Mouse (Mus musculus): ENCODE data around the gene Gm20422. TPM values are rescaled to one million over a fixed set of nuclear protein-coding genes. Genes with fewer than 3 reads are reported as not detected.

Gm20422 gene
- polyA plus RNA-seq, 1 experiment from 2014 or later = not detected

DNA sequence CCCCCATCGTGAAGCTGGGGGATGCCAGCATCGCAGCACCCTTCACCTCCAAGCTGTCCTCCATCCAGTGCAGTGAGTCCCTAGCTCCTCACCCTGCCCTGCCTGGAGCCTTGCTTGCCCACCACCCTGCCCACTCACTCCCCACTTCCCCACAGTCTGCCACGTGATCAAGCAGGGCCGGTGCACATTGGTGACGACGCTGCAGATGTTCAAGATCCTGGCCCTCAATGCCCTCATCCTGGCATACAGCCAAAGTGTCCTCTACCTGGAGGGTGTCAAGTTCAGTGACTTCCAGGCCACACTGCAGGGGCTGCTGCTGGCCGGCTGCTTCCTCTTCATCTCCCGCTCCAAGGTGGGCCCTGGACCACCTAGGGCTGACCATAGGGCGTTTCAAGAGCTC lies 30.8 kb upstream of the Gm20422 start:
- WGBS = 92% methylated on average over 9 of the region's 9 CpGs
- Histone ChIP-seq H3K27me3 (no peaks in the 10 kb centered on the region), H3K27ac (replicated peaks) (no peak overlapping the region), H3K4me1 (peaks cover 13% of the 10 kb centered on the region), H3K9ac (no peak overlapping the region), H3K4me3 (replicated peaks) (no peak overlapping the region), H3K4me2 (replicated peaks) (no peak overlapping the region), H3K9me3 (replicated peaks) (no peaks in the 10 kb centered on the region), H3K36me3 (peaks cover 72% of the 10 kb centered on the region)
- no peak for ATAC-seq (ENCODE audit: insufficient number of reproducible peaks, low FRiP score, low TSS enrichment, low read depth)

DNA sequence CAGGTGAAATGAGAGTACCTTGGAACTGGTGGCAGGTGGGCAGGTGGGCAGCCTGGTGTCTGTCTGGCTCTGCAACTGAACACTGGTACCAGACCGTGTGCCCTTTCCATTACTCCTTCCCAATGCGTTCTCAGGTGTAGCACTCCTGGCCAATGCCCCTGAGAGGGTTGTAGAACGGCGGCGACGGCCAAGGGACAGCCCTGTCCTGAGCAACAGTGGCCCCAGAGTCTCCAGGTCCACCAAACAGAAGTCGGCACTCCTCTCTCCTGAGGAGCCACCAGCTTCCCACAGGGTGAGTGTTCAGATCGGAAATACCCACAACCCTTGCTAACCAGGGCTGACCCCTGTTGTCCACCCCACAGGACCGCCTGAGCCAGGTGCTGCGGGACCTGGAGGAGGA lies 30.4 kb upstream of the Gm20422 start:
- ATAC-seq (ENCODE audit: insufficient number of reproducible peaks, low FRiP score, low TSS enrichment, low read depth) = no peak
- H3K27ac ChIP-seq (replicated peaks) = no peak overlapping the region
- H3K36me3 ChIP-seq = peaks cover 76% of the 10 kb centered on the region
- WGBS = 88% methylated on average over 10 of the region's 10 CpGs
- no peaks in the 10 kb centered on the region for H3K9me3 ChIP-seq (replicated peaks)
- H3K9ac ChIP-seq = no peak overlapping the region
- peaks cover 13% of the 10 kb centered on the region for H3K4me1 ChIP-seq
- no peaks in the 10 kb centered on the region for H3K27me3 ChIP-seq
- no peak overlapping the region for H3K4me3 ChIP-seq (replicated peaks)
- no peak overlapping the region for H3K4me2 ChIP-seq (replicated peaks)

DNA sequence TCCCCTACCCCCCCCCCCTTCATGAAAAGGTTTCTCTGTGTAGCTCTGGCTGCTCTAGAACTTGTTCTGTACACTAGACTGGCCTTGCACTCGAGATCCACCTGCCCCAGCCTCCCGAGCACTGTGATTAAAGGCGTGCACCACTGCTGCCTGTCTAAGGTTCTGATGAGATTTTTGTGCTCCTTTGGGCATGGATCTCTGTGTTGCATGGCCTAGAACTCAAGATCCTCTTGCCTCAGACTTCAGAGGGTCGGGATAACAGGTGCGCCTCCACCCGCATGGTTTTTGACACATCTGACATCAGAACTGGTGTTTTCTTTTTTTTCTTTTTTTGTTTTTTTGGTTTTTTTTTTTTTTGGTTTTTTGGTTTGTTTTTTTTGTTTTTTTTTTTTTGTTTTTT lies 29.9 kb upstream of the Gm20422 start:
- H3K36me3 ChIP-seq = peaks cover 82% of the 10 kb centered on the region
- 86% methylated on average over 6 of the region's 6 CpGs for WGBS
- no peak for ATAC-seq (ENCODE audit: insufficient number of reproducible peaks, low FRiP score, low TSS enrichment, low read depth)

DNA sequence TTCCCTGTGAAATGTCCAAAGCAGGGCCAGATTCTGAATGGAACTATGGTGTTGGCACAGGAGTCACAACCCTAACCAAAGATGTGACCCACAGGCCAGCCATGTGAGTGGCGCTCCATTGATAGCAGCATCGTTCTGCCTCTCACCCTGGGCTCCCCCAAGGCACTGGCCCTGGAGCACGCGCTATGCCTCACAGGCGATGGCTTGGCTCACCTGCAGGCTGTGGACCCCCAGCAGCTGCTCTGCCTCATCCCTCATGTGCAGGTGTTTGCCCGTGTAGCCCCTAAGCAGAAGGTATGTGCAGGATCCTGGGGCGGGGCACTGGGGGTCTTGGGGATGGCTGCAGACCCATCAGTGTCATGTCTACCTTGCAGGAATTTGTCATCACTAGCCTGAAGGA lies 28.7 kb upstream of the Gm20422 start:
- Histone ChIP-seq H3K4me3 (replicated peaks) (no peak overlapping the region), H3K9ac (no peak overlapping the region), H3K27ac (replicated peaks) (no peak overlapping the region), H3K36me3 (peaks cover 94% of the 10 kb centered on the region), H3K4me2 (replicated peaks) (no peak overlapping the region), H3K4me1 (peaks cover 4% of the 10 kb centered on the region), H3K9me3 (replicated peaks) (no peaks in the 10 kb centered on the region), H3K27me3 (no peaks in the 10 kb centered on the region)
- ATAC-seq (ENCODE audit: insufficient number of reproducible peaks, low FRiP score, low TSS enrichment, low read depth) = no peak
- 94% methylated on average over 7 of the region's 7 CpGs for WGBS

More for the DNA sequence above, 29.9 kb upstream of the Gm20422 start:
- Histone ChIP-seq H3K27me3 (no peaks in the 10 kb centered on the region), H3K4me2 (replicated peaks) (no peak overlapping the region), H3K9ac (no peak overlapping the region), H3K27ac (replicated peaks) (no peak overlapping the region), H3K4me3 (replicated peaks) (no peak overlapping the region), H3K4me1 (peaks cover 13% of the 10 kb centered on the region), H3K9me3 (replicated peaks) (no peaks in the 10 kb centered on the region)

DNA sequence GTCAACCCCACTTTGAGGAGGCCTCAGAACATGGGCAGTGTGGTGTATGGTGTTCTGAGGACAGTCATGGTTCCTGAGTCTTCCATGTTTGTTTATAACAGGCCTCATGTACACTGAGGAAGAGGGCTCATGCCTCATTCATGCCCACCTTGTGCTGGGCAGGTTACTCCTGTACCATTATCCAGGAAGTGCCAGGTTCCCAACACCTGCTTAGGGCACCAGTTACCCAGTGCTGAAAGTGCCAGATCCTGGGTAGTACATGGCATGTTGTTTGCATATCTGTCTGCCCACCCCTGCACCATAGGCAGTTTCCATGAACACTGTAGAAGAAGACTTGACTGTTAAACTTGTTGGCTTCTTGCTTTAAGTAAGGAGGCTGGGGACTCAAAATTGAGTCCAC lies 27.5 kb upstream of the Gm20422 start:
- Histone ChIP-seq H3K4me3 (replicated peaks) (no peak overlapping the region), H3K27me3 (no peaks in the 10 kb centered on the region), H3K9ac (no peak overlapping the region), H3K9me3 (replicated peaks) (no peaks in the 10 kb centered on the region), H3K36me3 (peaks cover 96% of the 10 kb centered on the region), H3K27ac (replicated peaks) (no peak overlapping the region), H3K4me2 (replicated peaks) (no peak overlapping the region), H3K4me1 (no peaks in the 10 kb centered on the region)
- no peak for ATAC-seq (ENCODE audit: insufficient number of reproducible peaks, low FRiP score, low TSS enrichment, low read depth)

DNA sequence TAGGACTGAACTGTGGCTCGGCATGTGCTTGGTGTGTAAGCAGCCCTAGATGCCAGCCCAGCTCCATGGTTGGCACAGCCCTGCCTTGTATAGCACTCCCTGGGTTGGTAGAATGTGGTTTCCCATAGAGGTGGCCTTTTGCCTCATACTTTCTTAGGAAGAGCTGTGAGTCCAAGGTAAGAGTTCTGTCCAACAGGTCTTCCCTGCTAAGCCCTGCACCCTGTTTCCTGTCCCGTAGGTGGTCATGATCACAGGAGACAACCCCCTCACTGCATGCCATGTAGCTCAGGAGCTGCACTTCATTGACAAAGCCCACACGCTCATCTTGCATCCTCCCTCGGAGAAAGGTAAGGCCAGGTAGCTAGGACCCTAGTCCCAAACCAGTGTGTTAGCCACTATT lies 27.1 kb upstream of the Gm20422 start:
- H3K36me3 ChIP-seq = peaks cover 96% of the 10 kb centered on the region
- H3K4me1 ChIP-seq = no peaks in the 10 kb centered on the region
- no peaks in the 10 kb centered on the region for H3K27me3 ChIP-seq
- ATAC-seq (ENCODE audit: insufficient number of reproducible peaks, low FRiP score, low TSS enrichment, low read depth) = no peak
- H3K9ac ChIP-seq = no peak overlapping the region
- H3K9me3 ChIP-seq (replicated peaks) = no peaks in the 10 kb centered on the region
- H3K4me3 ChIP-seq (replicated peaks) = no peak overlapping the region
- no peak overlapping the region for H3K27ac ChIP-seq (replicated peaks)
- 94% methylated on average over 4 of the region's 4 CpGs for WGBS
- no peak overlapping the region for H3K4me2 ChIP-seq (replicated peaks)

DNA sequence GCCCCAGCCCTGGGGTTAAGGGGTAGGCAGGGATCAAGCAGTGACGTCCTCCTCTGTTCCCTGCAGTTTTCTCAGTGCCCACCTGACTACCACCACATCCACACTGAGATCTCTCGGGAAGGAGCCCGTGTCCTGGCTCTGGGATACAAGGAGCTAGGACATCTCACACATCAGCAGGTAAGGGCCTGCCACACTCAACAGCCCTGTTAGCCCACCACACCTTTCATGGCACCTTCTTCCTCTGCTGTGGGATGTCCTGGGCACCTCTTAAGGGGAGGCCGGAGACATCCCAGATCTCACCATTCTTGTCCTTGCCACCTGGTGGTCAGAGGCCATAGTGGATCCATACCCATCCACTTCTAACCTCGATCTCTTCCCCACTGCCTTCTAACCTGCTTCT lies 25.3 kb upstream of the Gm20422 start:
- 91% methylated on average over 5 of the region's 5 CpGs for WGBS
- H3K27me3 ChIP-seq = no peaks in the 10 kb centered on the region
- no peaks in the 10 kb centered on the region for H3K9me3 ChIP-seq (replicated peaks)
- no peaks in the 10 kb centered on the region for H3K4me1 ChIP-seq
- H3K27ac ChIP-seq (replicated peaks) = no peak overlapping the region
- ATAC-seq (ENCODE audit: insufficient number of reproducible peaks, low FRiP score, low TSS enrichment, low read depth) = no peak
- no peak overlapping the region for H3K4me2 ChIP-seq (replicated peaks)
- H3K9ac ChIP-seq = no peak overlapping the region
- peaks cover 95% of the 10 kb centered on the region for H3K36me3 ChIP-seq
- no peak overlapping the region for H3K4me3 ChIP-seq (replicated peaks)

DNA sequence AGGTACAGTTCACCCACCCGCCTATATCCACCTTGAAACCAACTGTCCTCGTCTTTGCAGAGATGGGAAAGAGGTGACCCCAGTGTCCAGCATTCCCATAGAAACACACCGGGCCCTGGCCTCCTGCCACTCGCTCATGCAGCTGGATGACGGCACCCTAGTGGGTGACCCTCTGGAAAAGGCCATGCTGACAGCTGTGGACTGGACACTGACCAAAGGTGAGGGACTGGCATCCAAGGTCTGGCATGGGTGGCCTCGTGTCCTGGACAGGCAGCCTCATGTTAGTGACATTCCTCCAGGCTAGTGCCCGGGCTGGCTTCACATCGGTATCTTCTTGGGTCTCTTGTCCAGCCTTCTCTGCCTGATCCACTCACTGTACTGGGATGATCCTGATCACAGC lies 24.6 kb upstream of the Gm20422 start:
- no peak overlapping the region for H3K9ac ChIP-seq
- no peak overlapping the region for H3K4me2 ChIP-seq (replicated peaks)
- no peaks in the 10 kb centered on the region for H3K9me3 ChIP-seq (replicated peaks)
- no peaks in the 10 kb centered on the region for H3K4me1 ChIP-seq
- peaks cover 97% of the 10 kb centered on the region for H3K36me3 ChIP-seq
- H3K4me3 ChIP-seq (replicated peaks) = no peak overlapping the region
- H3K27ac ChIP-seq (replicated peaks) = no peak overlapping the region
- no peak for ATAC-seq (ENCODE audit: insufficient number of reproducible peaks, low FRiP score, low TSS enrichment, low read depth)
- no peaks in the 10 kb centered on the region for H3K27me3 ChIP-seq
- 92% methylated on average over 8 of the region's 8 CpGs for WGBS

DNA sequence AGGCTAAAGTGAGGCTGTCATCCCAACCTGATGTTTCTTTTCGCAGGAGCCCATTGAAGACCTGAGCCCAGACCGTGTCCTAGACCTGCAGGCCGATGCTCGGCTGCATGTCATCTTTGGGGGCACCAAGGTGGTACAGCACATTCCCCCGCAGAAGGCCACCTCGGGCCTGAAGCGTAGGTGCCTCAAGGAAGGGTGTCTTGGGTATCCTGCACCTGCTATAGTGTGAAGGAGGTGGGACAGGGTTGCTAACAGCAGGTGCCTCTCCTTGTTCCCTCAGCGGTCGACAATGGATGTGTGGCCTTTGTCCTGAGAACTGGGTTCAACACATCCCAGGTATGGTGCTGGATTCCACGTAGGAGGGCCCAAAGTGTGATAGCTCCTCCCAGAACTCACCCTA lies 23.0 kb upstream of the Gm20422 start:
- Histone ChIP-seq H3K27ac (replicated peaks) (no peak overlapping the region), H3K36me3 (peaks cover 87% of the 10 kb centered on the region), H3K9ac (no peak overlapping the region), H3K9me3 (replicated peaks) (no peaks in the 10 kb centered on the region), H3K4me1 (peaks cover 8% of the 10 kb centered on the region), H3K27me3 (no peaks in the 10 kb centered on the region), H3K4me3 (replicated peaks) (no peak overlapping the region), H3K4me2 (replicated peaks) (no peak overlapping the region)
- no peak for ATAC-seq (ENCODE audit: insufficient number of reproducible peaks, low FRiP score, low TSS enrichment, low read depth)
- 91% methylated on average over 10 of the region's 10 CpGs for WGBS

DNA sequence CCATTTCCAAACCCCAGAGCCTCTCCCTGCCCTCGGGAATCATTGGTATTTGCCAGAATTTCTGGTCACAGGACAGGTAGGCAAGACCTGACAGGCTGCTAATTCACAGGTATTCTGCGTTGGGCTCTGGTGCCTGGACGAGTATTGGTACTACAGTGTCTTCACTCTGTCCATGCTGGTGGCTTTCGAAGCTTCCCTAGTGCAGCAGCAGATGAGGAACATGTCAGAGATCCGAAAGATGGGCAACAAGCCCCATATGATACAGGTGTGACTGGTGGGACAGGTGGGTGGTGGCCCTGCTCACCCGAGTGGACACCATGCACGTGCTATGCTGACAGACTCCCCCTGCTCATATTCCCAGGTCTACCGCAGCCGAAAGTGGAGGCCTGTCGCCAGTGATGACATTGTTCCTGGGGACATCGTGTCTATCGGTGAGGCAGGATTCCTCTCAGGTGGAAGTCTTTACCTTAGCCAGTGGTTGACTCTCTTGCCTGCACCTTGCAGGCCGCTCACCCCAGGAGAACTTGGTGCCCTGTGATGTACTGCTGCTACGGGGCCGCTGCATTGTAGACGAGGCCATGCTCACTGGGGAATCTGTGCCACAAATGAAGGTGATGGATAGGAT lies 22.1 kb upstream of the Gm20422 start:
- Histone ChIP-seq H3K9me3 (replicated peaks) (no peaks in the 10 kb centered on the region), H3K4me1 (peaks cover 16% of the 10 kb centered on the region), H3K9ac (no peak overlapping the region), H3K27me3 (no peaks in the 10 kb centered on the region), H3K4me3 (replicated peaks) (no peak overlapping the region), H3K36me3 (peaks cover 79% of the 10 kb centered on the region), H3K27ac (replicated peaks) (no peak overlapping the region), H3K4me2 (replicated peaks) (no peak overlapping the region)
- ATAC-seq (ENCODE audit: insufficient number of reproducible peaks, low FRiP score, low TSS enrichment, low read depth) = no peak
- 92% methylated on average over 16 of the region's 16 CpGs for WGBS

DNA sequence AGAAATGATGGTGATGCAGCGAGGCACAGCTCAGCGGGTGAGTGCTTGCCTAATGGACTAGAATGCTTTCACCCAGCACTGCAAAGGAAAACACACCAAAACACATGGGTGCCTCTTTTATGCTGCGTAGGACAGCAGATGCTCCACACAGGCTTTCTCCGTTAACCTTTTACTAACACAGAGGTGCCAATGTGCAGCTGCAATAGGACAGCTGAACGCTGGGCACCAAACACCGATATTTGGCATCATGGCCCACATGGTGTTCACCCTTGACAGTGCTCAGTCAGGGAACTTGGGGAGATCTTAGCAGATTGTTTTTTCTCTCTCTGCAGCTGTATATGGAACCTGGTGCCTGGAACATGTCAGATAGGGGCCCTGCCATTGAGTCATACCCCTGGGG lies 20.2 kb upstream of the Gm20422 start:
- H3K9me3 ChIP-seq (replicated peaks) = no peaks in the 10 kb centered on the region
- H3K9ac ChIP-seq = no peak overlapping the region
- no peak for ATAC-seq (ENCODE audit: insufficient number of reproducible peaks, low FRiP score, low TSS enrichment, low read depth)
- WGBS = 93% methylated on average over 6 of the region's 6 CpGs
- no peak overlapping the region for H3K4me3 ChIP-seq (replicated peaks)
- no peaks in the 10 kb centered on the region for H3K27me3 ChIP-seq
- H3K4me2 ChIP-seq (replicated peaks) = no peak overlapping the region
- H3K36me3 ChIP-seq = peaks cover 62% of the 10 kb centered on the region
- no peak overlapping the region for H3K27ac ChIP-seq (replicated peaks)
- H3K4me1 ChIP-seq = peaks cover 23% of the 10 kb centered on the region

DNA sequence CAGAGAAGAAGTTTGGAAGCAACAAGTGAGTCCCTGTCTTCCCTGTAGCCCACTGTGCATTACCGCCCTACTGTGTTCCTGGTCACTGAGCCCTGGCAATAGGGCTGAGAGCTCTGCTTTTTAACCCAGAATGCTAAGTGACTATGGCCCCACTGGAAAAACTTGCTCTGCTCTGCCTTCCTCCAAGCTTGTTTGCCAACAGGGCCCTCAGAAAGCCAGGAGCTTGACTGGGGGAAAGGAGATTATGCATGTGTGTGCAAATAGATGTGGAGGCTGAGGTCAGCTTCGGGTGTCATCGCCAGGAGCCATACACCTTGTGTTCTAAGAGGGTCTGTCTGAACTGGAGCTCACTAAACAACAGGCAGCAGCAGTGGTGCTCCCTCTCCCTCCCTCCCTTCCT lies 19.4 kb upstream of the Gm20422 start:
- H3K4me3 ChIP-seq (replicated peaks) = no peak overlapping the region
- peaks cover 54% of the 10 kb centered on the region for H3K36me3 ChIP-seq
- WGBS = 86% methylated on average over 3 of the region's 3 CpGs

More for the DNA sequence above, 19.4 kb upstream of the Gm20422 start:
- no peak for ATAC-seq (ENCODE audit: insufficient number of reproducible peaks, low FRiP score, low TSS enrichment, low read depth)
- H3K9ac ChIP-seq = no peak overlapping the region
- H3K4me2 ChIP-seq (replicated peaks) = no peak overlapping the region
- no peaks in the 10 kb centered on the region for H3K9me3 ChIP-seq (replicated peaks)
- H3K27ac ChIP-seq (replicated peaks) = no peak overlapping the region
- no peaks in the 10 kb centered on the region for H3K27me3 ChIP-seq
- peaks cover 25% of the 10 kb centered on the region for H3K4me1 ChIP-seq
